Mouse (Mus musculus) left cerebral cortex, postnatal 25 days (tissue): Measurements from ENCODE around the gene Adamts18. TPM values are rescaled to one million over a fixed set of nuclear protein-coding genes. Genes with fewer than 3 reads are reported as not detected.

Source experiments
- DNase-seq, 2 experiments: peaks; one replicate each; pipeline ENCODE4 v3.0.0; 2022; ENCODE audit warnings: low spot score in 2 of 2, mixed read lengths in 1 of 2
- intact Hi-C: fragments of 180-260 bp; cut with DNase I; formaldehyde crosslinking; loops from one replicate; pipeline ENCODE4 v1.15.1; 2025
- total RNA-seq, 2 experiments: library from RNA; stranded (reverse); gene quantifications; 2 replicates each; pipeline ENCODE4 v1.2.3; 2021

Gene Adamts18
- total RNA-seq, 2 experiments from 2014 or later, result 2.6 to 3.1 TPM

DNA sequence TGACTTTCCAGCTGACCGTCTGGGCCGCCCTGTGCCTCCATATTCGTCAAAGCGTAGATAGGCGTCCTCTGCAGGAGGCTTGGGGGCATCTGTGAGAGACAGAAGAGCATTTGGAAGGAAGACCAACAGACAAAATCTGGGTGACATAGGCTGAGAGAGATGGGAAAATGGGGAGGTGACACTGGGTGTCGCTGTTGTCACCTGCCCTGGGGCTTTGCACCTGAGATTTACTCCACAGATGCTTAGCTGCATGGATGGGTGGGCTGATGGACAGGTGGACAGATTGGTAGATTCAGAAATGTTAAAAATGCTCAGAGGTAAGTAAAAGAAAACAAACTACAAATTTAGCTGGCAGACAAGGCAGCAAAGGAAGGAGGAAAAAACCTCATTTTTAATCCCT, 73.2 kb downstream of the Adamts18 start:
- intact Hi-C loops, result loop anchor here (10.0 kb wide), 1 partner anchor 209 kb away; no protein-coding TSS in a partner anchor
- no peak for DNase-seq

DNA sequence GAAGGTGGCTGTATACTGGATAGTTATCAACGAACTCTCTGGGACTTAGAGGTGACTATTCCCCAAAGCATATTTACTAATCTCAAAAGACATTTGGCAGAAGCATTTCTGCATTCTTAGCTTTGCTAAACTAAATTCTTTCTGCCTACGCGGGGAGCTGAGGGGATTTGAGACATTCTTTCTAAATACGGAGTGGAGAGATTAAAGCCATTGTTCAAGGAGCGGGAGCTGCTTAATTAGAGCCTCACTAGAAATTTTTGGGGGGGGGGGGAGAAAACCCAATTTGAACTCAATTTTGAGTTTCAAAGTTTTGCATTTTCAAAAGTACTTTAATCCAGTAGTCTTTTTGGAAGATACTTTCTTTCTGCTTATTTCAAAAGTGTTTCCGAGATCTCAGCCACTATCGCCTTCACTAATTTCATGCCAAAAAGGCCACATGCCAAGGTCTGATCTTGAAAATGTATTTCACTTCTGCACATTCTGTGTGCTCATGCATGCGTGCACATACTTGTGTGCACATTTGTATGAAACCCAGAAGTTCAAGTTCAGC, 79.6 kb downstream of the Adamts18 start:
- intact Hi-C loops, result no loop called here

GRCm38 (mm10) chr8:113765121-113765520, 83.4 kb downstream of the Adamts18 start:
- DNase-seq, result no peak
- intact Hi-C loops, result no loop called here

More for the DNA sequence above, 79.6 kb downstream of the Adamts18 start:
- no peak for DNase-seq

DNA sequence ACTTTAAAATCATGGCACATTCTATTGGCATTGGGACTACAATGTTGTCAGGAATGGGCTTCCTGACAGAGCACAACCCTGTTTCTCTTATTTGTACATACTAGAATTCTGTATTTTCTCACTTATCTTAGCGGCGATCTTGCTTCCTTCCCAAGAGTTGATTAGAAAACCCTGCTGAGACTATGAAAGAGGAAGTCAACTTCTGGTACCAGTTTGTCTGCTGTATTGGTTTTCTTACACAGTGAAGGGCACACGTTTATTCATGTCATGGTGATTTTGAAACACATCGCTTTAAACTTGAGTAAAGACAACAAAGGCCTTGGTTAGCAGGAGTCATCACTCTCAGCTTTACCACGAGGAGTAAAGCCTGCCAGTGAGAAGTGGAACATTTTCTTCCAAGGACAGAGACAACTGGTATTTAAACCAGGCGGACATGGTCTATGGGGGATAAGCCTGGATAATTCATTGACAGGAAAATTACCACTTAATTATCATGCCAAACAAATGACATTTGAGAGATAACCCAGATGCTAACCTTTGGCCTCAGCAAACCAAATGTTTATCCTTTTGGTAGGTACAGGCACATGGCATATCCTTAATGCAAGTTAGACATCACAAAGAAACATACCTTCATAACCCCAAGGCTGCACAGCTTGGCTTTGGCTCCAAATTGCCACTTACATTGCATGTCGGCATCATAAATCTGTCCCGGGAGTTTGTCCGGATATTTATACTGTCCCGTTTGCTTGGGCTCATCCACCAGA, 84.8 kb downstream of the Adamts18 start:
- intact Hi-C loops, result no loop called here
- DNase-seq, result no peak

DNA sequence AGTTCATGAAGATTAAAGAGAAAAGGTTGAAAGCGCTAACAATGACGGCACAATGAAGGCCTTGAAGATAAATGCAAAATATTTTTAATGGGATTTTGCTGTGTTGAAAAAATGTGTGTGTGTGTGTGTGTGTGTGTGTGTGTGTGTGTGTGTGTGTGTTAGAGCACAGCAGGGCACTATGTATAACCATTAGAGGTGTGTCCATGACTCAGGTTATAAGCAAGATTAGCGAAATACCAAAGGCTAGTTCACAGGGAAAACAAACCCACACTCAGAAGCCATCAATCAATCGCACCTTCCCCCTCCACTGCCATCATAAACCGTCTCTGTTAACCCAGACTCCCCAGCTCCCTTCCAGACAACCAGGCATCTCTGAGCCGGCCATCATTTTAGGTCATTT, 86.4 kb downstream of the Adamts18 start:
- intact Hi-C loops, result no loop called here

DNA sequence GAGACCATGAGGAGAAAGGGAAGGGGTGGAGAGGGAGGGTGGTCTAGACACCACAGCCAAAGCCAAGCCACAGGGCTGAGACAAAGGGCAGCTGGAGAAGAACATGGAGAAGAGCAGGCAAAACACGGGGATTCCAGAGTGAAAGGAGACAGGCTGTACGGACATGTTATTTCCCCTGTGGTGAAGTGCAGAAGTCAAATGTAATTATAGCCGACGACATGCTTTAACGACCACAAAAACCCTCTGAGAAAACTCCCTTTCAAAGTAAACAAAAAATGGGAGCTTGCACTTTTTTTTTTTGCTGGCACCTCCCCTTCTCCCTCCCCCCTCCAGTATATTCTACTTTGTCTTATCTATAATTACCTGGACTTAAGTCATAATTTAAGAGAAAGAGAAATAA, 92.7 kb downstream of the Adamts18 start:
- intact Hi-C loops, result no loop called here
- DNase-seq, result no peak

More for the DNA sequence above, 86.4 kb downstream of the Adamts18 start:
- DNase-seq, result no peak

DNA sequence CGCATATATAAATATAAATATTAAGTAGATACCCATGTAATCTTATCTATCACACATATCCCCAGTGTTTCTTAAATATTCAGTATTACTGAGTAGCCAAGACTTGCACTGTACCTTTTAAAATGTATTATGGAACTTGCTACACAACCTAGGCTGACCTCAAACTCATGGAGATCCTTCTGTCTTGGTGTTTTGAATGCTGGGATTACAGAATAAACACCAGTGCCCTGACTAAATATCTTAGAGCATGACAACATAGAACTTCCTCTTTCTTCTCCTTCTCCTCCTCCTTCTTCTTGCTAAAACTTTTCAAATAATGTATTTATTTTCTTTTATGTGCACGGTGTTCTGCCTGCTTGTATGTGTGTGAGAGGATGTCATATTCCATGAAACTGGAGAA, 95.4 kb downstream of the Adamts18 start:
- no peak for DNase-seq
- intact Hi-C loops, result no loop called here

- no peak for DNase-seq
- intact Hi-C loops, result no loop called here
These were observed 96.2 kb downstream of the Adamts18 start for GRCm38 (mm10) chr8:113752349-113752748.

GRCm38 (mm10) chr8:113735496-113736060, 113.0 kb downstream of the Adamts18 start:
- intact Hi-C loops, result no loop called here
- DNase-seq, result no peak

- no peak for DNase-seq
- intact Hi-C loops, result no loop called here
These were observed 123.2 kb downstream of the Adamts18 start for GRCm38 (mm10) chr8:113725331-113725730.

DNA sequence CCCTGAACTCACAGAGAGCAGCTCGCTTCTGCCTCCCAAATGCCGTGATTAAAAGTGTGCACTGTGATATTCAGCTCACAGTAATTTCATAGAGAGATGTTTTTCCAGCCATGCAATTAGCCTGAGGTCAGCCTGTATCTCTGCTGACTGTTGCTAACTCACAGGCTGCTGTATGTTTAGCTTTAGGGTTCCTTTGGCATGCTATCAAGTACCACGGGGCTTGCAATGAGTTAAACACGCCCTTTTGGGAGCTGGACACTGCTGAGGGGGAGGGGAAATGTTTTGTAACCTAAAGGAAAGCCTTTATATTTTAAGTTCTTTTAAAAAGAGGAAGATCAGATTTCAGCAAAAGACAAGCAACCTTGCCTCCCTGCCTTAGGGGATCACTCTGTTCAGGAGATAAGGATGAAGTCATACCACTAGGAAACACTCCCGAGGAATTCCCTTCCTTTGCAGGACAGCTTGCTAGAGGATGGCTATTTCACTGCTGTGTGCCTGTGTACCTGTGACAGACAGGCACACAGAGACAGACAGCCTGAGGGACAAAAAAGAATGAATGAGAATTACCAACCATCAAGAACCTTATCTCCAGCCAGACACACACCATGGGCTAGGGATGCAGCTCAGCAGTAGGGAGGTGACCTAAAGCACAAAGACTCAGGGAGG, 124.5 kb downstream of the Adamts18 start:
- intact Hi-C loops, result no loop called here
- no peak for DNase-seq

DNA sequence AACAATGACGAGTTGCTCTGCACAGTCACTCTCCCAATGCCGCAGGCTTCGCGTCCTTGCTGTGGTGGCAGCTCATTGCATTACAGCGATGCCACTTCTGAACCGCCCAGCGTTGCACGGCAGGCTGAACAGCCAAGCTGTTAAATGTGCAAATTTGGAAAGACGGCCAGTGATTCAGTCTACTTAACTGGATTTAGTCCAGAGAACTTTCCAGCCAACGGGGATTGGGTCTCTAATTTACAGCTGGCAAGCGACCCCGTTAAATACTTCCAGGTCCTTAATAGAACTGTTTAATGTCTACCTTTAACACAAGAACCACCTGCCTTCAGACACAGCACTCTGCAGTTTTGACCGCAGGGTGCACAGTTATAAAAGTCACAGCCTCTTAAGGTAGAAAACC, 127.1 kb downstream of the Adamts18 start:
- peak; percentile 3 to 19 for DNase-seq

GRCm38 (mm10) chr8:113704968-113705367, 143.6 kb downstream of the Adamts18 start:
- no peak for DNase-seq
- intact Hi-C loops, result no loop called here

More for the DNA sequence above, 127.1 kb downstream of the Adamts18 start:
- intact Hi-C loops, result no loop called here

- no peak for DNase-seq
- intact Hi-C loops, result no loop called here
These were observed 156.8 kb downstream of the Adamts18 start for GRCm38 (mm10) chr8:113691622-113692343.

DNA sequence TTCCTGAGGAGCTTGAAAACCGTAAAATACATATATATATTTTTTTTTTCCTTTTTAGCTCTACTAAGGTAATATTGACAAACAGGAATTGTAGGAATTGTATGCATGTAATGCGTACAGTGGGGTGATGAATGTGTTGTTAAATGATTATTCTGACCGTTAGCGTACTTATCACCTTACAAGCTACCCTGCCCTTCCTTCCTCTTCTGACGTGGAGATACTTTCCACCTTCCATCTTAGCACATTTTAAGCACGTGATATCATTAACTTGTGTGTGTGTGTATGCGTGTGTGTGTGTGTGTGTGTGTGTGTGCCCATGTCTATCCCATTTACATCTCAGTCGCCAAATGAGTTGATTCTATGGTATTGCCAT, 160.0 kb downstream of the Adamts18 start:
- intact Hi-C loops, result no loop called here

DNA sequence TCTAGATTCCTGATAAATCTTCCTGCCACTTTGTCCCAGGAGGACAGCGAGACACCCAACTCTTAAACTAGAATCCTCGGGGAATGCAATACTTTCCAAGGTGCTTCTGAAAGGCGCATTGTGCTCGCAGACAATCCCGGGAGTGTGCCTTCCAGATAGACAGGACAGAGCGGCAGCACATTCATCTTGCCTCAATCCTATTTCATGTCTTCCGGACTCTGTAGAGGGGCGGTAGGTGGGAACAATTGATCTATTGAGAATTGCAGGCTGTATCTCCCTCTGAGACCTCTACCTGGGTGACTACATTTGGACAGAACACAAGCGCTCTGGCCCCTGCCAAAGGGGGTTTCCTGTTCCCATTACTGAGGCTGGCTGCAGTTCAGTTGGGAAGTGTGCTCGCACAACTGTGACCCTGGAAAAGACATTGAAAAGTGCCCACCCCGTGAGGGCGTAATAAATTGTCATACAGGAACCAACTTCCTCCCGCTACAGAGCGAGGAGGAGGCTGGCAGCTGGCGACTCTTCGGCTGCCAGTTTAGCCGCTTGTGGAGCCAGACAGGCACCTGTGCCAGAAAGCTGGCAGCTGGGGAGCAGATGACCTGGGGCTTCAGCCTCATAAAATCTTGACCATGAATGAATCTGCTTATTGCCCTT, 160.5 kb downstream of the Adamts18 start:
- intact Hi-C loops, result no loop called here

More for the DNA sequence above, 160.0 kb downstream of the Adamts18 start:
- no peak for DNase-seq

DNA sequence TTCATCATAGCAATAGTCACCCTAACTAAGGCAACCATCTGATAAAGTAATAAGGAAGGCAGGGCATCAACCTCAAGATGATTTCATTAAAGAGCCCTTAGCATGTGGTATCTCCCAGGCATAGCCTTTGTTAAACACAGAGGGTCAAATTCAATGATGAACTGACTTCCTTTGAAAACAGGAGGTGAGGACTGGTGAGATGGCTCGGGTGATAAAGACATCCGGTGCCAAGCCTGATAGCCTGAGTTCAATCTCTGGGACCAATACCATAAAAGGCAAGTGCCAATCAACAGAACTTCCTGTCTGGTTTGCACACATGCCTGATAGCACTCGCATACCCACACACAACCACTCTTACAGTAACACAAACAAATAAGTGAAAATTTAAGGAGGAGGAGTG, 169.2 kb downstream of the Adamts18 start:
- intact Hi-C loops, result no loop called here
- no peak for DNase-seq

More for the DNA sequence above, 160.5 kb downstream of the Adamts18 start:
- DNase-seq, result no peak

DNA sequence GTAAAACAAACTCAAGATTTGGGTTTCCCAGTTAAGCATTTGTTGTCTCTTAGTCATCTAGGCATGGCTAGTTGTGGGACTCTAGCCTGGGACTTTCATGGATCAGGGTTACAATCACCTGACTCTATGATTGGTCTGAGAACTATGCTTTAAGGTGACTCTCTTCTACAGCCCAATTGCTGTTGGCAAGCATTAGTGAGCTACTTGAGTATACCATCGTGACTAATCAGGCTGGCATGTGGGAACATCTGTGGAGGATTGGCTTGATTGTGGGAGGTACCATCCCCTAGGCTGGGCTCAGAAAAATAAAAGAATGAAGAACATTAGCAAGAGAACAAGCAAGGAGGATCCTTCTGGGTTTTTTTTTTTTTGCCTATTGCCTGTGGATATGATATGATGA, 171.7 kb downstream of the Adamts18 start:
- DNase-seq, result no peak
- intact Hi-C loops, result no loop called here

DNA sequence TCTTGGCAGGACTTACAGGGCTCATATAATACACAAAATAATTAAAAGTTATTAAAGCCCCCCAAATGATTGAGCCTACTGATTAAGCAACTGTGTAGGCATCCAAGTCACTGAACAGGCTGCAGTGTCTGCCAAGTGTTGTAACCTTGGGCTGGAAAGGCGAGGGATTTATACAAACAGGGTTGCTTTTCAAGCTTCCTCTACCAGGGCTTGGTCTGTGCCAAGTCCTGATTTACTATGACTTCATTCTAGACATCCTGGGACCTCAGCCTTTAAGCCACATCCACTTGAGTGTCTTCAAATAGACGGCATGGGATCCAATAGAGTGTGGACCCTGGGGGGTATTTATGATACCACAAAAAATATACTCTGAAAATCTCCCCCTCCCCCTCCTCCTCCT, 173.3 kb downstream of the Adamts18 start:
- DNase-seq, result no peak
- intact Hi-C loops, result no loop called here
